Mouse (Mus musculus) embryonic facial prominence, embryonic 15.5 days (tissue): Measurements from ENCODE around the gene Cav1. TPM values are rescaled to one million over a fixed set of nuclear protein-coding genes. Genes with fewer than 3 reads are reported as not detected.

Experiments
- ATAC-seq: fragments of 200-750 bp; cut with Nextera tagmentation; 2 replicates; pipeline ENCODE4 v1.8.0; 2017; ENCODE audit warnings: low read depth, moderate TSS enrichment; ENCODE audit not compliant: insufficient number of reproducible peaks, low FRiP score, low TSS enrichment
- H3K27ac ChIP-seq: fragments of 300-500 bp; sonication (generic); replicated peaks from 2 replicates; pipeline ENCODE4 v1.5.1; 2015; ENCODE audit warnings: mild to moderate bottlenecking, inconsistent platforms
- H3K27me3 ChIP-seq: fragments of 300-500 bp; sonication (generic); 2 replicates; pipeline ENCODE4 v1.6.1; 2015; ENCODE audit warnings: inconsistent platforms
- H3K36me3 ChIP-seq: fragments of 300-500 bp; sonication (generic); 2 replicates; pipeline ENCODE4 v1.6.1; 2015; ENCODE audit warnings: mild to moderate bottlenecking, inconsistent platforms
- H3K4me1 ChIP-seq: fragments of 300-500 bp; sonication (generic); 2 replicates; pipeline ENCODE4 v1.6.1; 2015; ENCODE audit warnings: inconsistent platforms
- H3K4me2 ChIP-seq: fragments of 300-500 bp; sonication (generic); replicated peaks from 2 replicates; pipeline ENCODE4 v1.6.1; 2015; ENCODE audit warnings: mild to moderate bottlenecking, inconsistent platforms
- H3K4me3 ChIP-seq: fragments of 300-500 bp; sonication (generic); replicated peaks from 2 replicates; pipeline ENCODE4 v1.5.1; 2015; ENCODE audit warnings: mild to moderate bottlenecking, inconsistent platforms
- H3K9ac ChIP-seq: fragments of 300-500 bp; sonication (generic); 2 replicates; pipeline ENCODE4 v1.6.1; 2015; ENCODE audit warnings: inconsistent platforms
- H3K9me3 ChIP-seq: fragments of 300-500 bp; sonication (generic); replicated peaks from 2 replicates; pipeline ENCODE4 v1.6.1; 2016; ENCODE audit warnings: inconsistent platforms
- WGBS: fragments of 180-500 bp; shearing (Covaris S2); methylation state at CpG from one replicate; pipeline ENCODE4 v1.1.7; 2015; 5-methylcytosine and 5-hydroxymethylcytosine counted together
- polyA plus RNA-seq: library from polyadenylated mRNA; unstranded; fragments of >200 nt; fragmentation: Nextera tagmentation; extraction: Ambion mirVana; gene quantifications from 2 replicates; pipeline ENCODE4 v1.2.1, GENCODE M21; 2015

Gene Cav1
- polyA plus RNA-seq, 1 experiment from 2014 or later, result 209 TPM

- no peak for ATAC-seq
- no peaks in the 10 kb centered on the region for H3K36me3 ChIP-seq
- no peak overlapping the region for H3K4me3 ChIP-seq
- no peak overlapping the region for H3K27ac ChIP-seq
- H3K4me2 ChIP-seq, result no peak overlapping the region
- H3K4me1 ChIP-seq, result no peaks in the 10 kb centered on the region
- no peaks in the 10 kb centered on the region for H3K27me3 ChIP-seq
- no peaks in the 10 kb centered on the region for H3K9me3 ChIP-seq
- no peak overlapping the region for H3K9ac ChIP-seq
- 89% methylated on average over 5 of the region's 5 CpGs for WGBS
Observed at GRCm38 (mm10) chr6:17374326-17374725, 68.2 kb downstream of the Cav1 start.

DNA sequence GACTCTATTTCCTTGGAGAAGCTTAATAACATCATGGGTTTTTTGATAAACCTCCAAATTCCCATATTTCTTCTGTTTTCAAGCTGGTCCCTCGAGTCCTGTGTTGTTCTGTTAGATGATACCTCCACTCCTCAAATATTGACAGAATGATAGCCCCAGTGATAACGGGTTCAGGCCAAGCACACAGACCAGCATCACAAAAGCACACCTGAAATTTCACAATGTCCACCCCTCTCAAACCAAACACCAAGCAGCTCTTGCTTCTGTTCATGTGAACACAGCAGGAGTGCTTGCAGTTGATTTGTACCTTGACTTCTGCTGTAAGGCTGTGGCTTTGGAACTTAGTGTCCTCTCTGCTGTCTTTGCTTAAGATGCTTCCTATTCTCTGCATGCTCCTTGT lies 71.2 kb downstream of the Cav1 start:
- Histone ChIP-seq H3K27me3 (no peaks in the 10 kb centered on the region), H3K4me2 (no peak overlapping the region), H3K27ac (no peak overlapping the region), H3K4me1 (no peaks in the 10 kb centered on the region), H3K36me3 (no peaks in the 10 kb centered on the region), H3K9ac (no peak overlapping the region), H3K9me3 (no peaks in the 10 kb centered on the region), H3K4me3 (no peak overlapping the region)
- no peak for ATAC-seq
- 55% methylated on average over 2 of the region's 2 CpGs for WGBS

DNA sequence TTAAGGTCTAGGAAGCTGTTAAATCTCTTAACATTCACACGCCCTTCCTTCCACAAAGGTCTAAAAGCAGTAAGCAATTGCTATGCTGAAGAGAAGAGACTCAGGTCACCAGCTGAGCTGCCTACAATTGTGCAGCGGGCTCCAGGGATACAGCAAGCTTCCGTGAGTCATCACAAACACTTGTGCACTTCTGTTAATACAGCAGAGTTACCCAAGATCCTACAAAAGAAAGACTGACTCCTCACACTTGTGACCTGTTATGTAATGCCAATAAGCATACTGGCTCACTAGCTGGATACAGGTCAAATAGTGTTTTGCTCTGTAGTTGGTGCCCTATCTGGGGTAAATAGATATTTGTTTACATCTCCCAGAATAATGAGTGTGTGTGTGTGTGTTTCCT lies 74.0 kb downstream of the Cav1 start:
- Histone ChIP-seq H3K9ac (no peak overlapping the region), H3K4me2 (no peak overlapping the region), H3K9me3 (no peaks in the 10 kb centered on the region), H3K4me1 (no peaks in the 10 kb centered on the region), H3K4me3 (no peak overlapping the region), H3K27me3 (no peaks in the 10 kb centered on the region), H3K36me3 (no peaks in the 10 kb centered on the region), H3K27ac (no peak overlapping the region)
- 82% methylated on average over 3 of the region's 3 CpGs for WGBS
- ATAC-seq, result no peak

GRCm38 (mm10) chr6:17381690-17382089 lies 75.6 kb downstream of the Cav1 start:
- H3K4me1 ChIP-seq, result no peaks in the 10 kb centered on the region
- H3K36me3 ChIP-seq, result no peaks in the 10 kb centered on the region
- no peak for ATAC-seq
- H3K9ac ChIP-seq, result no peak overlapping the region
- H3K9me3 ChIP-seq, result no peaks in the 10 kb centered on the region
- H3K4me2 ChIP-seq, result no peak overlapping the region
- WGBS, result 72% methylated on average over 6 of the region's 6 CpGs
- H3K27ac ChIP-seq, result no peak overlapping the region
- H3K27me3 ChIP-seq, result no peaks in the 10 kb centered on the region
- no peak overlapping the region for H3K4me3 ChIP-seq

GRCm38 (mm10) chr6:17385531-17385930 lies 79.4 kb downstream of the Cav1 start:
- H3K27ac ChIP-seq, result no peak overlapping the region
- no peak overlapping the region for H3K9ac ChIP-seq
- H3K4me2 ChIP-seq, result no peak overlapping the region
- no peaks in the 10 kb centered on the region for H3K9me3 ChIP-seq
- 82% methylated on average over 5 of the region's 5 CpGs for WGBS
- H3K27me3 ChIP-seq, result no peaks in the 10 kb centered on the region
- ATAC-seq, result no peak
- no peak overlapping the region for H3K4me3 ChIP-seq
- no peaks in the 10 kb centered on the region for H3K4me1 ChIP-seq
- no peaks in the 10 kb centered on the region for H3K36me3 ChIP-seq

- no peaks in the 10 kb centered on the region for H3K27me3 ChIP-seq
- H3K4me2 ChIP-seq, result no peak overlapping the region
- H3K9ac ChIP-seq, result no peak overlapping the region
- H3K4me3 ChIP-seq, result no peak overlapping the region
- no peaks in the 10 kb centered on the region for H3K36me3 ChIP-seq
- no peaks in the 10 kb centered on the region for H3K9me3 ChIP-seq
- no peaks in the 10 kb centered on the region for H3K4me1 ChIP-seq
- ATAC-seq, result no peak
- H3K27ac ChIP-seq, result no peak overlapping the region
- 73% methylated on average over 2 of the region's 2 CpGs for WGBS
Observed at GRCm38 (mm10) chr6:17387991-17388710, 82.0 kb downstream of the Cav1 start.

Other genes with a start within 250 kb of the Cav1 start
- gene Tes, start 241.2 kb upstream of the Cav1 start, polyA plus RNA-seq, result 35.4 and 37.8 TPM in 2 replicates
- 38.5 and 47.3 TPM in 2 replicates for gene Cav2, start 25.1 kb upstream of the Cav1 start, polyA plus RNA-seq
- gene Met, start 157.5 kb downstream of the Cav1 start, polyA plus RNA-seq, result 6.2 and 7.2 TPM in 2 replicates